Mouse (Mus musculus) liver, postnatal 0 days (tissue): ENCODE data around the gene Slc44a1. TPM values are rescaled to one million over a fixed set of nuclear protein-coding genes. Genes with fewer than 3 reads are reported as not detected.

Experiments used
- ATAC-seq: fragments of 200-750 bp; cut with Nextera tagmentation; 2 replicates; pipeline ENCODE4 v1.8.0; 2017; ENCODE audit warnings: mild to moderate bottlenecking, moderate library complexity
- DNase-seq: peaks from one replicate; pipeline ENCODE4 v3.0.0-alpha.2; 2016
- H3K27ac ChIP-seq: fragments of 300-500 bp; sonication (generic); 2 replicates; pipeline ENCODE4 v1.5.1; 2014; ENCODE audit warnings: antibody characterized with exemption, moderate library complexity, mild to moderate bottlenecking, low read depth
- H3K27me3 ChIP-seq: fragments of 300-500 bp; sonication (generic); 2 replicates; pipeline ENCODE4 v1.6.1; 2014; ENCODE audit warnings: low read length, control low read depth, mixed read lengths; ENCODE audit not compliant: insufficient read depth
- H3K36me3 ChIP-seq: fragments of 300-500 bp; sonication (generic); replicated peaks from 2 replicates; pipeline ENCODE4 v1.6.1; 2014; ENCODE audit warnings: mild to moderate bottlenecking, control low read depth, low read length, moderate library complexity, mixed read lengths; ENCODE audit not compliant: insufficient read depth
- H3K4me1 ChIP-seq: fragments of 300-500 bp; sonication (generic); 2 replicates; pipeline ENCODE4 v1.6.1; 2014; ENCODE audit warnings: antibody characterized with exemption, mild to moderate bottlenecking, control low read depth; ENCODE audit not compliant: insufficient read depth
- H3K4me2 ChIP-seq: fragments of 300-500 bp; sonication (generic); 2 replicates; pipeline ENCODE4 v1.6.1; 2014; ENCODE audit warnings: low read depth, mild to moderate bottlenecking, low read length, moderate library complexity, mixed read lengths
- H3K4me3 ChIP-seq: fragments of 300-500 bp; sonication (generic); 2 replicates; pipeline ENCODE4 v1.5.1; 2014; ENCODE audit warnings: low read depth, low read length
- H3K9ac ChIP-seq: fragments of 300-500 bp; sonication (generic); replicated peaks from 2 replicates; pipeline ENCODE4 v1.6.1; 2014; ENCODE audit warnings: mild to moderate bottlenecking, moderate library complexity
- H3K9me3 ChIP-seq: fragments of 300-500 bp; sonication (generic); 2 replicates; pipeline ENCODE4 v1.6.1; 2016; ENCODE audit warnings: mild to moderate bottlenecking, control low read depth, low read length, mixed read lengths
- CTCF ChIP-seq: sonication (generic); IDR thresholded peaks from 2 replicates; pipeline ENCODE4 v1.5.1; 2016; ENCODE audit warnings: antibody characterized with exemption, low read depth
- EP300 ChIP-seq: IDR thresholded peaks from 2 replicates; pipeline ENCODE4 v1.6.1; 2016; ENCODE audit warnings: antibody characterized with exemption, low read depth, mild to moderate bottlenecking
- WGBS: fragments of 180-500 bp; shearing (Covaris S2); extraction: QIAGEN DNeasy Blood & Tissue Kit; methylation state at CpG from one replicate; pipeline ENCODE4 v1.1.7; 2014; ENCODE audit not compliant: insufficient replicate concordance; 5-methylcytosine and 5-hydroxymethylcytosine counted together
- polyA plus RNA-seq: library from polyadenylated mRNA; unstranded; fragments of >200 nt; fragmentation: Nextera tagmentation; extraction: Ambion mirVana; gene quantifications from 2 replicates; pipeline ENCODE4 v1.2.1, GENCODE M21; 2015

Slc44a1 gene
- polyA plus RNA-seq, 1 experiment from 2014 or later, result 11.6 TPM

GRCm38 (mm10) chr4:53491269-53491668 is 51.1 kb downstream of the Slc44a1 start:
- Histone ChIP-seq H3K9me3 (no peaks in the 10 kb centered on the region), H3K4me3 (no peak overlapping the region), H3K9ac (no peak overlapping the region), H3K4me2 (no peak overlapping the region), H3K27ac (no peak overlapping the region), H3K27me3 (no peaks in the 10 kb centered on the region), H3K4me1 (peaks cover 12% of the 10 kb centered on the region), H3K36me3 (no peaks in the 10 kb centered on the region)
- WGBS, result 39% methylated on average over 4 of the region's 4 CpGs
- no peak for ATAC-seq
- TF ChIP-seq CTCF (no peak), EP300 (no peak; the same call in 1 of the 2 replicates)
- peak; percentile 24 for DNase-seq

GRCm38 (mm10) chr4:53495646-53496045 is 55.4 kb downstream of the Slc44a1 start:
- Histone ChIP-seq H3K9ac (no peak overlapping the region), H3K27ac (no peak overlapping the region), H3K4me2 (no peak overlapping the region), H3K36me3 (no peaks in the 10 kb centered on the region; the same call in 1 of the 2 replicates), H3K4me3 (no peak overlapping the region), H3K4me1 (peaks cover 4% of the 10 kb centered on the region; the same call in 1 of the 2 replicates), H3K27me3 (no peaks in the 10 kb centered on the region), H3K9me3 (no peaks in the 10 kb centered on the region)
- ATAC-seq (no peak), DNase-seq (no peak)
- 60% methylated on average over 2 of the region's 2 CpGs for WGBS
- TF ChIP-seq CTCF, result no peak
- no peak for TF ChIP-seq EP300

- Histone ChIP-seq H3K36me3 (no peaks in the 10 kb centered on the region), H3K27ac (no peak overlapping the region), H3K4me3 (no peak overlapping the region), H3K9ac (no peak overlapping the region), H3K4me1 (no peaks in the 10 kb centered on the region), H3K9me3 (no peaks in the 10 kb centered on the region), H3K27me3 (no peaks in the 10 kb centered on the region), H3K4me2 (no peak overlapping the region)
- WGBS, result 83% methylated on average over 2 of the region's 2 CpGs
- no peak for DNase-seq
- ATAC-seq, result no peak
- TF ChIP-seq EP300 (no peak), CTCF (no peak)
Measured at GRCm38 (mm10) chr4:53502764-53503163, 62.6 kb downstream of the Slc44a1 start.

- no peaks in the 10 kb centered on the region for H3K36me3 ChIP-seq
- ATAC-seq (no peak), DNase-seq (no peak)
- TF ChIP-seq EP300, result no peak
- no peak for TF ChIP-seq CTCF
- H3K4me1 ChIP-seq, result peaks cover 8% of the 10 kb centered on the region
- no peak overlapping the region for H3K9ac ChIP-seq
- WGBS, result 52% methylated on average over 15 of the region's 15 CpGs
- H3K27ac ChIP-seq, result 0 out of 2 replicates have a peak overlapping the region, but pooled peaks have one; percentile 11
- no peak overlapping the region for H3K4me2 ChIP-seq
- no peak overlapping the region for H3K4me3 ChIP-seq
- H3K9me3 ChIP-seq, result no peaks in the 10 kb centered on the region
- no peaks in the 10 kb centered on the region for H3K27me3 ChIP-seq
Measured at GRCm38 (mm10) chr4:53512131-53512916, 72.1 kb downstream of the Slc44a1 start.

- Histone ChIP-seq H3K27me3 (no peaks in the 10 kb centered on the region), H3K4me3 (no peak overlapping the region), H3K9me3 (no peaks in the 10 kb centered on the region), H3K4me2 (no peak overlapping the region; the same call in 1 of the 2 replicates), H3K36me3 (no peaks in the 10 kb centered on the region), H3K27ac (peak overlapping the region; percentile 29; the same call in 1 of the 2 replicates), H3K9ac (no peak overlapping the region), H3K4me1 (peaks cover 8% of the 10 kb centered on the region)
- WGBS, result 29% methylated on average over 11 of the region's 11 CpGs
- peak; percentile 27 for DNase-seq
- peak; percentile 49; the same call in 1 of the 2 replicates for ATAC-seq
- no peak for TF ChIP-seq EP300
- no peak for TF ChIP-seq CTCF
Measured at GRCm38 (mm10) chr4:53513276-53514081, 73.3 kb downstream of the Slc44a1 start.

- Histone ChIP-seq H3K9me3 (no peaks in the 10 kb centered on the region), H3K4me2 (no peak overlapping the region), H3K4me1 (peaks cover 8% of the 10 kb centered on the region), H3K27me3 (no peaks in the 10 kb centered on the region), H3K27ac (no peak overlapping the region), H3K9ac (no peak overlapping the region), H3K36me3 (no peaks in the 10 kb centered on the region), H3K4me3 (no peak overlapping the region)
- ATAC-seq (no peak), DNase-seq (no peak)
- no peak for TF ChIP-seq EP300
- no peak for TF ChIP-seq CTCF
- WGBS, result 56% methylated on average over 6 of the region's 6 CpGs
Measured at GRCm38 (mm10) chr4:53516011-53516532, 75.9 kb downstream of the Slc44a1 start.
